Mouse (Mus musculus): ENCODE data around the gene Cox5a. TPM values are rescaled to one million over a fixed set of nuclear protein-coding genes. Genes with fewer than 3 reads are reported as not detected.

Gene Cox5a
- polyA plus RNA-seq, 1 experiment from 2014 or later = 680 TPM

DNA sequence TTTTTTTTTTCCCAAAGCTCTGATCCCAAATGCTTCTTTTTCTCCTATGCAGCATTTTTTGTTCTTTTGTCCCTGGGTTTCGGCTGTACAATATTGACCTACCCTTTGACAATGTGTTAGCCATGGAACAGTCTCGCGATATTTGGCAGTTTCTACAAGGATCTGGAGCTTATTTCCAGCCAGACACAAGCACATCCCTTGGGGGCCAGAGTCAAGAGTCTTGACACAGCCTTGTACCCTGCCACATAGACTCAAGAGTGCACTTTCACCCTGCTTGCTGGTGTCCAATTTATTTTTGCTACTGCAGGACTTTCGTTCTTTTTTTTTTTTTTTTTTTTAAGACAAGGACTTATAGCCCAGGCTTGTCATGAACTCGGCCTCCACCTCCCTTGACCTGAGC lies 15.3 kb downstream of the Cox5a start:
- ATAC-seq (ENCODE audit: low FRiP score) = no peak

DNA sequence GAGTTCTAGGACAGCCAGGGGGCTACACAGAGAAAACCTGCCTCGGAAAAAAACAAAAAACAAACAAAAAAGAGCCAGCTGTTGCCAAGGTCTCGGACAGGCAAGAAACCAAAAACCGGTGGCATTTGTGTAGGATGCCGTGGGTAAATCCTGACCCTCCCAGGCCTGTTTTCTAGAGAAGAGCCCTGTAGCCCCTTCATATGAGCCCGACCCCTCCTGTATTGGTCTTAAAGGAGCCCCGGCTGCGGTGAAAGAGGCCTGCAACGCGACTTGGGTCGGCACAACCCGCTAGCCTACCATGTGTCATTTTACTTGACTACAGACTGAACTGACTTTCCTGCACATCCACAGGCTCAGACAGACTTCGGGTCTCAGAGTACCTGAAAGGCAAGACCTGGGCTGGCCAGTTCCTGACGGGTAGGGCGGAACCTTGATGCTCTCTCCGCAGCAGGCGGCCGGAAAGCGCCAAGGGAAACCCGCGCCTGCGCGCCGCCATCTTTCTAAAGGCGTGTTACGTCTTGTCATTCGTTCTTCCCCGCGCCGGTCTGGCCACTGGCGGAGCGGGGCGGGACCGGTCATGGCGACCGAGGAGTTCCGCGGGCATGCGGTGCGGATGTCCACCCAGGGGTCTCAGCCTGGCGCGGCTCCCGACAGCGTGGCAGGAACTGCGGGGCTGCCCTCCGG lies 16.1 kb downstream of the Cox5a start, which contains the start of gene Fam219b:
Gene Fam219b (plus strand): TSS at position 485 of the 684 bp plus-strand sequence.
- peak; percentile 88 for ATAC-seq (ENCODE audit: low FRiP score)
- H3K36me3 ChIP-seq = peaks cover 44% of the 10 kb centered on the region
- peak within 1 kb of the TSS; percentile 84 for H3K4me3 ChIP-seq
- no peaks in the 10 kb centered on the region for H3K27me3 ChIP-seq
- peak within 1 kb of the TSS; percentile 78 for H3K4me2 ChIP-seq (replicated peaks)
- H3K27ac ChIP-seq = peak within 1 kb of the TSS; percentile 92
- WGBS = 2% methylated on average over 44 of the region's 45 CpGs
- peak within 1 kb of the TSS; percentile 88 for H3K9ac ChIP-seq
- H3K9me3 ChIP-seq (replicated peaks) = no peaks in the 10 kb centered on the region
- peaks cover 18% of the 10 kb centered on the region for H3K4me1 ChIP-seq

More for the DNA sequence above, 15.3 kb downstream of the Cox5a start:
- peaks cover 18% of the 10 kb centered on the region for H3K4me1 ChIP-seq
- H3K4me3 ChIP-seq = no peak overlapping the region
- H3K27me3 ChIP-seq = no peaks in the 10 kb centered on the region
- H3K9me3 ChIP-seq (replicated peaks) = no peaks in the 10 kb centered on the region
- peak overlapping the region; percentile 78 for H3K4me2 ChIP-seq (replicated peaks)
- H3K9ac ChIP-seq = no peak overlapping the region
- 93% methylated on average over 5 of the region's 5 CpGs for WGBS
- peaks cover 49% of the 10 kb centered on the region for H3K36me3 ChIP-seq
- no peak overlapping the region for H3K27ac ChIP-seq

DNA sequence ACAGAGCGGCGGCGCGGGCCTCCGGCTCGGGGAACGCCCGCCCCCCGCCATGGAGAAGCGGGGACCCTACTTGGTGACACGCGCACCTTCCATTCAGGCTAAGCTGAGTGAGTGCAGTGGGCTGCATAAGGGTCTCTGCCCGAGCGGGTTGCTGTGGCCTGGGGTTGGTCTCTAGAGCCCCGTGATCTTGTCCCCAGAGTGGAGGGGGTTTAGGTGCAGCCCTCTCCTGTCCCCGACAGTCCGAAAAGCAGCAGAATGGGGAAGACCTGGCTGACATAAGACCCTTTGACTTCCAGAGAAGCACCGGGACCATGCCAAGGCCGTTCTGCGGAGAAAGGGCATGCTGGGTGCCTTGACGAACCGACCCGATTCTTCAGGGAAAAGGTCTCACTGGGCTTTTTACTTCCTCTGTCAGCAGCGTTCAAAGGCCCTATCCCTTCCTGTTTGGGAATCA lies 16.7 kb downstream of the Cox5a start:
- Histone ChIP-seq H3K9me3 (replicated peaks) (no peaks in the 10 kb centered on the region), H3K4me1 (peaks cover 18% of the 10 kb centered on the region), H3K36me3 (peaks cover 44% of the 10 kb centered on the region), H3K4me3 (peak overlapping the region; percentile 84), H3K9ac (peak overlapping the region; percentile 88), H3K27ac (peak overlapping the region; percentile 92), H3K27me3 (no peaks in the 10 kb centered on the region), H3K4me2 (replicated peaks) (peak overlapping the region; percentile 78)
- ATAC-seq (ENCODE audit: low FRiP score) = peak; percentile 78
- WGBS = under 1% methylated on average over 16 of the region's 24 CpGs

DNA sequence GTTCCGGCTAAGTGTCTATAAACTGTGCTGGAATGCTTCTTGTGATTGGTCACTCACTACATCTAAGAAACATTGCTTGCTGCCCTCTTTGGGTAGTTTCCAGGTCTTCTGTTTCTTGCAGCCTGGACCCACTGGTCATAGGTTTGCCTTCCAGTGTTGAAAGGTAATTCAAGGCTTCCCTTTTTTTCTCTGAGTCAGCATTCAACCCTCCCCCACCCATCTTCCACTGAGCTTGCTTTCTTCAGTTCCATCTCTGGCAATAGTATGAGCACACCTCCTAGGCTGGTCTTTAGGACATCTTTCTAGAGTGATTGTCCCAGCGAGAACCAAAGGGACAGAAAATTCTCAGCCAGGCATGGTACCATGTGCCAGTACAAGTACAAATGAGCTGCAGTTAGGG lies 18.5 kb downstream of the Cox5a start:
- ATAC-seq (ENCODE audit: low FRiP score) = no peak
- Histone ChIP-seq H3K4me3 (no peak overlapping the region), H3K4me2 (replicated peaks) (no peak overlapping the region), H3K4me1 (peaks cover 18% of the 10 kb centered on the region), H3K27ac (no peak overlapping the region), H3K27me3 (no peaks in the 10 kb centered on the region), H3K9me3 (replicated peaks) (no peaks in the 10 kb centered on the region), H3K36me3 (peaks cover 49% of the 10 kb centered on the region), H3K9ac (no peak overlapping the region)
- 87% methylated on average over 2 of the region's 2 CpGs for WGBS

DNA sequence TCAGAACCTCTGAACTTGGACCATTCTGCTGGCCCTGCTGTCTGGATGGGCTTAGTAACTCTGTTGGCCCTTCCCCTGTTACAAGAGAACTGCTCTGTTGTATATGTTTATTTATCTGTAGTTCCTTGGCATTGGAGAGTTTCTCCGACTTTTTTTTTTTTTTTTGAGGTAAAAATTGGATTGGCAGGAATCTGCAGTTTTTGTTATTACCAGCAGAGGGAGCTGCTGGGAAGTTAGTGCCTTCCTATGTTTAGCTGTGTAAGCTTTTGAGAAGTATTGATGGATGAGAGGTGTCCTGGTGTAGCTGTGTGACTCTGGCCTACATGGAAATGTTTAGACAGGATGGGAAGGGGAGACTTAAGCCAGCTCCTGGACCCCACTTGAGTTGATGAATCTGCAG lies 20.2 kb downstream of the Cox5a start:
- H3K36me3 ChIP-seq = peaks cover 61% of the 10 kb centered on the region
- no peaks in the 10 kb centered on the region for H3K9me3 ChIP-seq (replicated peaks)
- ATAC-seq (ENCODE audit: low FRiP score) = no peak
- peaks cover 18% of the 10 kb centered on the region for H3K4me1 ChIP-seq
- H3K27ac ChIP-seq = no peak overlapping the region
- H3K9ac ChIP-seq = no peak overlapping the region
- no peaks in the 10 kb centered on the region for H3K27me3 ChIP-seq
- H3K4me2 ChIP-seq (replicated peaks) = no peak overlapping the region
- WGBS = 29% methylated on average over 1 of the region's 1 CpGs
- no peak overlapping the region for H3K4me3 ChIP-seq

DNA sequence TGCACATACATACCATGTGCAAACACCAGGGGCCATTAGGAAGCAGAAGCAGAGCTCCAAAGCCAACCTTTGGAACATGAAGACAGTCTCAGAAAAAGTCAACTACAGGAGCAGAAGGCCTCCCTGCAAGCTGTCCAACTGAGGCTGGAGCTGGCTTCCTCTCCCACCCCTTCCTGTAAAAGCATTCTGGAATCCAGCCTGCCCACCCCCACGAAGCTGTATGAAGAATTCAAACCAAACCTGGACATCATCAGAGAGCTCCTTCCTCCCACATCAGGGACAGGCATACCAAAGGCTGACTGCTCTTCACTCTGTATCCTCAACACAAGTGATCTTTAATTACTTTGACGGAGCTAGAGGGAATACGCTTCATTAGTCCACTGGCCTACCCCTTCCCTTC lies 22.9 kb downstream of the Cox5a start:
- Histone ChIP-seq H3K4me2 (replicated peaks) (no peak overlapping the region), H3K36me3 (peaks cover 84% of the 10 kb centered on the region), H3K4me1 (peaks cover 2% of the 10 kb centered on the region), H3K9me3 (replicated peaks) (no peaks in the 10 kb centered on the region), H3K27ac (no peak overlapping the region), H3K27me3 (no peaks in the 10 kb centered on the region), H3K4me3 (no peak overlapping the region), H3K9ac (no peak overlapping the region)
- no peak for ATAC-seq (ENCODE audit: low FRiP score)
- WGBS = 84% methylated on average over 3 of the region's 3 CpGs

DNA sequence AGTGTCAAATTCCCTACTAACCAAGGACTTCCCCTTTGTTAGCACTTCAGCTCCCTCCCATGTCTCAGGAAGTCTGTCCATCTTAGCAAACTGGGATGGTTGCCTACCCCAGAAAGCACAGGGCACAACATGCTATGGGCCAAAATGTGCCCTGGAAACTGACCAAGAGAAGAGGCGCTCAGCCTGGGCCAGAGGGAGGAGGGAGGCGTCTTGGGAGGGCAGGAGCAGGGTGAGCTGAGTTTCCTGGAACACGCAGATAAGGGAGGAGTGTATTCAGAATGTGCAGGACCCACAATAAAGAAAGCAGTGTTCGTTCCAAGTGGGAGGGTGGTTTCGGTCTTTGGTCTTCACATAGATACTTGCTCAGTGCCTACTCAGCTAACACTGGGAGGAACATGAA lies 26.2 kb downstream of the Cox5a start:
- no peak overlapping the region for H3K27ac ChIP-seq
- H3K4me3 ChIP-seq = no peak overlapping the region
- no peak for ATAC-seq (ENCODE audit: low FRiP score)
- H3K27me3 ChIP-seq = no peaks in the 10 kb centered on the region
- peaks cover 7% of the 10 kb centered on the region for H3K4me1 ChIP-seq
- WGBS = 88% methylated on average over 5 of the region's 5 CpGs
- no peaks in the 10 kb centered on the region for H3K9me3 ChIP-seq (replicated peaks)
- no peak overlapping the region for H3K4me2 ChIP-seq (replicated peaks)
- peaks cover 79% of the 10 kb centered on the region for H3K36me3 ChIP-seq
- H3K9ac ChIP-seq = no peak overlapping the region; the same call in 1 of the 2 replicates

DNA sequence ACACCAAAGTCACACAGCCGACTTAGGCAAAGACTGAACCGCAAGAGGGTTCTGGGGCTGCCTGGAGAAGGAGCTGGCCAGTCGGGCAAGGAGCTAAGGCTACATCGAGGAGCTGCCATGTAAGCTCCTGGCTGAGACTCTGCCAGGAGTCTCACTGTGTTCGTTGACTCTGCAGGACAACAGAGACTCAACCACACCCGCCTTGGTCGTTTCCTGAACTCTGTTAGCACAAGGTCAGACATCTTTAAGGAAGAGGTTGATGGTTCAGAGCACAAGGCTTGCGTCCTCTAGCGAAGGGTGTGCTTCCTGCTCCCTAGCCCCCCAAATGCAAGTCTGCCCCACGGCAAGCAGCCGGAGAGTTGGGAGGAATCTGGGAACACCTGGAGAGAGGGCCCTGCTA lies 26.8 kb downstream of the Cox5a start:
- Histone ChIP-seq H3K36me3 (peaks cover 73% of the 10 kb centered on the region), H3K4me3 (no peak overlapping the region), H3K9ac (no peak overlapping the region), H3K9me3 (replicated peaks) (no peaks in the 10 kb centered on the region), H3K4me2 (replicated peaks) (no peak overlapping the region), H3K4me1 (peaks cover 7% of the 10 kb centered on the region), H3K27me3 (no peaks in the 10 kb centered on the region), H3K27ac (no peak overlapping the region)
- 93% methylated on average over 11 of the region's 11 CpGs for WGBS
- no peak for ATAC-seq (ENCODE audit: low FRiP score)

DNA sequence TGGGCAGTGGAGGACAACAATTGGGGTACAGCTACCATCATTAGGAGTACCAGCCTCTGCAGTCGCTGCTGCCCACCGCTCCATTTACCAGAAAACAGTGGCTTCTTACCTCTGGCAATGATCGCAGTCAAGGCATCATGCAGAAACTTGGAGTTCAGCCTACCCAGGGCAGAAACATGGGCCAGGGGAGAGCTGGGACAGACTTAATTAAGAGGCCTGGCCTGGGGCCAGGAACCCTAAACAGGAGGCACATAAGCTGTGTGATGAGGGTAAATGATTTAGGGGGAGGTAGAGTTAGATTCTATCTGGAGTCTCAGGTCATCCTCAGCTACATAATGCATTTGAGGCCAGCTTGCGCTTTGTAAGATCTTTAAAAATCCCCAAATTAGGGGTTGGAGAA lies 28.1 kb downstream of the Cox5a start:
- H3K9ac ChIP-seq = no peak overlapping the region

DNA sequence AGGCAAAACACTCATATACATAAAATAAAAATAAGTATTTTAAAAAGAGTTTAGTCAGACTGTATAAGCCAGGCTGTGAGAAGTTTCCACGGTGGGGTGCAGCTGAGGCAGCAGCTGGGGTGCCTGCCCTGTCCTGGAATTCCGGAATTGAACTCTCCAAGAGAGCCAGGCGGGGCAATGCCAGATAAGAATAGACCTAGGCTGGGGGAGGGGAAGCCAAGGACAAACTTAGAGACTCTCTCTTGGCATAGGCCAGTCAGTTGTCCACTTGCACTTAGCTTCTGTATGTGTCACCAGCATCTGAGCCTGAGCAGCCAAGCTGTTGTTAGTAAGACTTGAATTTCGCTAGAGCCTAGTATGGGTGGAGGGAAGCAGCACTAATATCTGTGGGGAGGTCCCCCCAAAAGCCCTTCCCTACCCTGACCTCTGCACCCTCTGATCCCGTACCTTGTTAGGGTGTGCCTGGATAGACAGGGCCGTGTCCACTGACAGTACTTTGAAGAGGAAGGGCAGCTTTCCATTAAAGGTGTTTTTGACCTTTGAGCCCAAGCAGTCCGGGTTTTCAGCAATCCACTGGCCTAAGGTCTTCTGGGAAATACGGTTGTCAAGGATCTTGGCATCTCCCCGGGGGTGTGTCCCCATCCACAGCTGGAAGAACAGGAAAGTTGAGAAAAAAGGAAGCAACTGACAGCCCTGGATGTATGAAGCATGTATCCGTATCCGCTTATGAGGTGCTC lies 29.2 kb downstream of the Cox5a start:
- Histone ChIP-seq H3K4me1 (peaks cover 13% of the 10 kb centered on the region), H3K36me3 (peaks cover 49% of the 10 kb centered on the region), H3K4me2 (replicated peaks) (no peak overlapping the region), H3K27ac (no peak overlapping the region), H3K9me3 (replicated peaks) (no peaks in the 10 kb centered on the region), H3K27me3 (no peaks in the 10 kb centered on the region), H3K4me3 (no peak overlapping the region), H3K9ac (no peak overlapping the region)
- ATAC-seq (ENCODE audit: low FRiP score) = no peak
- 90% methylated on average over 11 of the region's 11 CpGs for WGBS

More for the DNA sequence above, 28.1 kb downstream of the Cox5a start:
- WGBS = 98% methylated on average over 4 of the region's 4 CpGs
- Histone ChIP-seq H3K4me3 (no peak overlapping the region), H3K4me1 (peaks cover 7% of the 10 kb centered on the region), H3K27me3 (no peaks in the 10 kb centered on the region), H3K9me3 (replicated peaks) (no peaks in the 10 kb centered on the region), H3K4me2 (replicated peaks) (no peak overlapping the region), H3K27ac (no peak overlapping the region), H3K36me3 (peaks cover 60% of the 10 kb centered on the region)
- ATAC-seq (ENCODE audit: low FRiP score) = no peak

DNA sequence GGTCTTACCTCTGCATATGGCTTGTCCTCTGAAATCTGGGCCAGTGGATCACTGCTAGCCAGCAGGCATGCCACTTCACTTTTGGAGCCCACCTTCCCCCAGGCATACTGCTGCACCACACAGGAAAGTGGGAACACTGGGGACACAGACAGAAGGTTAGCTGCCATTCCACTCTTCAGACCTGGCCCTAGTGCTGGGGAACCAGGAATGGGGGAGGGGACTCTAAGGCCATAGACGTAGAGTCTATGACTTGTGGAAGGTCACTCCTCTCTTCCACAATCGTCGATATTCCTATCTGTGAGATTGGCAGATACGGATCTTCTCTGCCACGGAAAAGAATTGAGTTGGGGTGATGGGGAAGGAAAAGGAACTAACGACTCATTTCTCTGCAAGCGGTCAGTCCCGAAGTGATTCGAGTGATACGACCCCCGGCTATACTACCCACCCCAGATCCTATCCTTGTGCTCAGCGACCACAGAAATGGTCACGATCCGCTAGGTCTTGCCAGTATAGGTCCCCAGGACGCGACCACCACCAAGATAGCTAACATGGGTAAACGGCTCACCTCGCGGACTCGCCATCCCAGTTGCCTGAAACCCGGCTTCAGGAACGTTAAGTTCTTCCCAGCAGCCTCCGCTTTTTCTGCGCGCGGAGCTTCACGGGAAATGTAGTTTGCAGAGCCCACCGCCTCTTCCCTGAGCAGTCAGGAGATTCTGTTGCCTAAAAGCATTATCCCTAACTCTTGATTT lies 31.2 kb downstream of the Cox5a start, which contains the start of gene Mpi:
Gene Mpi (minus strand): TSS at position 625 of the 749 bp plus-strand sequence.
- Histone ChIP-seq H3K4me2 (replicated peaks) (peak within 1 kb of the TSS; percentile 76), H3K27ac (no peak within 1 kb of the TSS), H3K9me3 (replicated peaks) (no peaks in the 10 kb centered on the region), H3K9ac (peak within 1 kb of the TSS; percentile 78), H3K4me1 (peaks cover 13% of the 10 kb centered on the region), H3K36me3 (peaks cover 31% of the 10 kb centered on the region), H3K4me3 (peak within 1 kb of the TSS; percentile 67), H3K27me3 (no peaks in the 10 kb centered on the region)
- WGBS = under 1% methylated on average over 28 of the region's 28 CpGs
- ATAC-seq (ENCODE audit: low FRiP score) = peak; percentile 75

DNA sequence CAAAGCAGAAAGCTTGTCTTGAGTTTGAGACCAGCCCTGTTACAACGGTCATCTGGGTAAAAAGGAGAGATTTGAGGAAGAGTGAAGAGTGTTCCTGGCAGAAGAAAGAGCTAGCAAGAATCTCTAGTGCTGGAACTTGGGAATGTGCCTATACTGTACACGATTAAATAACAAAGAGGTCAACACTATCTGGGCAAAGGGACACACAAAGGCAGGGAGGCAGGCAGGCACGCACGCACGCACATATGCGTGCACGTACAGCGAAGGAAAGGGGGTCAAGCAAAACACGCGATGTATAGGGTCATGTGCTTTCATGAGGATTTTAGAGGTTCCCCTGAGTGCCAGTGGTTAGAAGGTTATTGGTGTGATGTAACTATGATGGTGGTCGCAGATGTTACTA lies 32.0 kb downstream of the Cox5a start:
- Histone ChIP-seq H3K27ac (no peak overlapping the region), H3K36me3 (peaks cover 23% of the 10 kb centered on the region), H3K9me3 (replicated peaks) (no peaks in the 10 kb centered on the region), H3K4me1 (peaks cover 13% of the 10 kb centered on the region), H3K27me3 (no peaks in the 10 kb centered on the region), H3K9ac (no peak overlapping the region), H3K4me2 (replicated peaks) (no peak overlapping the region), H3K4me3 (no peak overlapping the region)
- ATAC-seq (ENCODE audit: low FRiP score) = no peak
- WGBS = 69% methylated on average over 11 of the region's 11 CpGs
